Comparison of ENCODE assay signal across 8 mouse cellular contexts in the genomic region with DNA sequence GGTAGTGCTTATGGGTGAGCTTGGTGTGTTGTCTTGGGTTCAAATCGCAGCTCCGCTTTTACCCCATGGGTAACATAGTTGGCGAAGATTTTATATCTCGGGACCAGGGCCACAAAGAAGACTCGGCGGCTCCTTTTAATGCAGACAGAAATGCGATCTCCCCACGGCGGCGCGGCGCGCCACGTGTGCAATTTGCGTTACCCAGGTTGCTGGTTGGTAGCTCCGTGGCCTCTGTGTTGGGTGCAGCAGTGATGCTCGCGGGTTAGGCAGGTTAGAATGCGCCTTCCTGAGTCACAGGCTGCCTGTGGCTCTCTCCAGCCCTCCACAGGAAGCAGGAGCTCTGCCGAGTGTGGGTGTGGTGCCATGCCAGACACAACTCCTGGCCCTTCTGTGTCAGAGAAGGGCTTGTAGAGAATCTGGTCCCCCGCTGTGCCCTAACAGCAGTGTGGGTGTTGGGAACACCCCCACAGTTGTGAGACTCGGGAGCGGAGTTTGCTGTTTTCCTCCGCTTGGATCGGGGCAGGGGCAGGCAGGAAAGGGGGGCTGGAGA. TPM values are rescaled to one million over a fixed set of nuclear protein-coding genes. Genes with fewer than 3 reads are reported as not detected.
A peak's percentile ranks its signal among the peaks of the same experiment; 100 is the strongest.
DNase-seq lines count a peak whose midpoint lies in the region; ATAC-seq and TF ChIP-seq lines count a peak whose summit lies in the region.

No protein-coding gene starts in this region.

- H3K9me3 ChIP-seq in embryonic facial prominence, embryonic 13.5 days, result 0 out of 2 replicates have a peak, but pooled peaks cover 6% of the 10 kb centered on the region
- no peaks in the 10 kb centered on the region for H3K9me3 ChIP-seq in limb, embryonic 10.5 days (replicated peaks)
- no peaks in the 10 kb centered on the region for H3K9me3 ChIP-seq in neural tube, embryonic 14.5 days (ENCODE audit: control insufficient read depth, low read length)

- DNase-seq in layer of hippocampus, adult 2 months (ENCODE audit: low spot score in 2 of 2), result no peak
- DNase-seq in layer of hippocampus, postnatal 36 days, result no peak
- DNase-seq in limb, embryonic 10.5 days (ENCODE audit: low spot score), result no peak
- DNase-seq in gastrocnemius, postnatal 4 days (ENCODE audit: low spot score in 2 of 2), result no peak
- no peak for DNase-seq in right cerebral cortex, postnatal 10 days (ENCODE audit: low spot score in 2 of 2)
- no peak for DNase-seq in layer of hippocampus, adult 9-11 months

- ATAC-seq in embryonic facial prominence, embryonic 13.5 days (ENCODE audit: insufficient number of reproducible peaks, insufficient read depth, low FRiP score, low TSS enrichment, low read depth), result no peak
- no peak for ATAC-seq in neural tube, embryonic 14.5 days (ENCODE audit: low read depth)

- no peak overlapping the region for H3K27ac ChIP-seq in layer of hippocampus, adult 2 months
- H3K27ac ChIP-seq in embryonic facial prominence, embryonic 13.5 days, result no peak overlapping the region
- H3K27ac ChIP-seq in limb, embryonic 10.5 days, result peak overlapping the region; percentile 61
- no peak overlapping the region for H3K27ac ChIP-seq in neural tube, embryonic 14.5 days (ENCODE audit: low read depth, low read length)

- H3K4me1 ChIP-seq in embryonic facial prominence, embryonic 13.5 days, result peaks cover 21% of the 10 kb centered on the region
- peaks cover 27% of the 10 kb centered on the region for H3K4me1 ChIP-seq in limb, embryonic 10.5 days
- H3K4me1 ChIP-seq in neural tube, embryonic 14.5 days (ENCODE audit: control insufficient read depth, insufficient read depth, low read length), result peaks cover 12% of the 10 kb centered on the region; the same call in 1 of the 2 replicates

- no peak for TF ChIP-seq CTCF in layer of hippocampus, adult 2 months (conservative IDR thresholded peaks at IDR 0.05)

- 5% methylated on average over 25 of the region's 25 CpGs for WGBS in embryonic facial prominence, embryonic 13.5 days
- 10% methylated on average over 25 of the region's 25 CpGs for WGBS in limb, embryonic 10.5 days
- 7% methylated on average over 25 of the region's 25 CpGs for WGBS in neural tube, embryonic 14.5 days

- peaks cover 48% of the 10 kb centered on the region for H3K27me3 ChIP-seq in embryonic facial prominence, embryonic 13.5 days
- peaks cover 64% of the 10 kb centered on the region for H3K27me3 ChIP-seq in limb, embryonic 10.5 days (ENCODE audit: low read depth, poor library complexity, severe bottlenecking)
- peaks cover 4% of the 10 kb centered on the region; the same call in 1 of the 2 replicates for H3K27me3 ChIP-seq in neural tube, embryonic 14.5 days (ENCODE audit: control insufficient read depth, insufficient read depth, low read length)

- H3K4me2 ChIP-seq in embryonic facial prominence, embryonic 13.5 days, result peak overlapping the region; percentile 71
- H3K4me2 ChIP-seq in neural tube, embryonic 14.5 days (ENCODE audit: low read depth, low read length), result peak overlapping the region; percentile 56

- no peaks in the 10 kb centered on the region for H3K36me3 ChIP-seq in embryonic facial prominence, embryonic 13.5 days
- no peaks in the 10 kb centered on the region for H3K36me3 ChIP-seq in limb, embryonic 10.5 days
- H3K36me3 ChIP-seq in neural tube, embryonic 14.5 days (ENCODE audit: control insufficient read depth, insufficient read depth, low read length), result no peaks in the 10 kb centered on the region

- peak overlapping the region; percentile 64 for H3K9ac ChIP-seq in embryonic facial prominence, embryonic 13.5 days
- no peak overlapping the region; the same call in 1 of the 2 replicates for H3K9ac ChIP-seq in neural tube, embryonic 14.5 days (replicated peaks; ENCODE audit: low read depth, low read length)

- H3K4me3 ChIP-seq in layer of hippocampus, adult 2 months, result peak overlapping the region; percentile 33; the same call in 1 of the 2 replicates
- peak overlapping the region; percentile 39 for H3K4me3 ChIP-seq in embryonic facial prominence, embryonic 13.5 days
- H3K4me3 ChIP-seq in limb, embryonic 10.5 days, result peak overlapping the region; percentile 52
- H3K4me3 ChIP-seq in neural tube, embryonic 14.5 days (ENCODE audit: low read depth, low read length), result peak overlapping the region; percentile 18

RNA-seq across cellular contexts. Expression of gene Bdkrb2, which starts 0.8 kb away (rescaled TPM):
- under 1 TPM; 0.28 to 0.69 TPM for total RNA-seq in layer of hippocampus, adult 2 months (2021)
- total RNA-seq in layer of hippocampus, postnatal 36 days (2021), result under 1 TPM; 0.20 to 0.35 TPM
- polyA plus RNA-seq in embryonic facial prominence, embryonic 13.5 days (2015; fragmentation: Nextera tagmentation; extraction: Ambion mirVana), result 0.70 and 1.1 TPM in 2 replicates
- polyA plus RNA-seq in limb, embryonic 10.5 days (2016; fragmentation: Nextera tagmentation; extraction: Ambion mirVana), result 0.36 and 0.93 TPM in 2 replicates
- polyA plus RNA-seq in neural tube, embryonic 14.5 days (2014; fragmentation: Nextera tagmentation; extraction: Ambion mirVana), result 0.43 and 1.1 TPM in 2 replicates
- total RNA-seq in gastrocnemius, postnatal 4 days (2021), result 1 to 10 TPM; 2.3 to 2.5 TPM

RNA-seq across cellular contexts. Expression of gene Bdkrb1, which starts 39.1 kb away (rescaled TPM):
- total RNA-seq in layer of hippocampus, adult 2 months (2021), result not detected
- total RNA-seq in layer of hippocampus, postnatal 36 days (2021), result not detected
- polyA plus RNA-seq in embryonic facial prominence, embryonic 13.5 days (2015; fragmentation: Nextera tagmentation; extraction: Ambion mirVana), result not detected in 2 replicates
- not detected in 2 replicates for polyA plus RNA-seq in limb, embryonic 10.5 days (2016; fragmentation: Nextera tagmentation; extraction: Ambion mirVana)
- polyA plus RNA-seq in neural tube, embryonic 14.5 days (2014; fragmentation: Nextera tagmentation; extraction: Ambion mirVana), result 0.39 TPM in 1 of 2 replicates, not detected in the other
- under 1 TPM in 1 of 2 experiments, not detected in 1; 0.20 TPM for total RNA-seq in gastrocnemius, postnatal 4 days (2021)
